Mouse (Mus musculus) cerebellum, adult 11 months (tissue): Measurements from ENCODE around the gene Ctnnd1.

Experiments used
- DNase-seq: peaks from one replicate; pipeline ENCODE4 v3.0.0; 2022

Gene Ctnnd1

GRCm38 (mm10) chr2:84599270-84599888 lies 51.2 kb downstream of the Ctnnd1 start:
- no peak for DNase-seq

DNA sequence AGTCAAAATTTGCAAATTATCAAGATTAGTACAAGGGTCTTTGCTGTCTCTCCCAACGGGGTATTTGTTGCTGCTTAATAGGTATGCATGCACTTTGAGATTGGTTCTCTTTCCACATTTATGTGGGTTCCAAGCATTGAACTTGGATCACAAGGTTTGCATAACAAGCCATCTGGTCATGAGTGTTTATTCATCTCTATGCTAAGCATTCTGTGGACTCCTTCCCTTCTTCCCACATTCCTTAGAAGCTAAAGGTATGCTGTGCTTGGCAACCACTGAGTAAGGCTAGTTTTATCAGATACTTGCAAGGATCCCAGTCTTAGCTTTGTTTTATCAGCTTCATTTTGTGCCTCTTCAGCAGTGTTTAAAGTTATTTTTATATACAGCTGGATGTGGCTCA lies 53.4 kb downstream of the Ctnnd1 start:
- DNase-seq = no peak

GRCm38 (mm10) chr2:84592801-84593200 lies 57.8 kb downstream of the Ctnnd1 start:
- no peak for DNase-seq

GRCm38 (mm10) chr2:84585700-84586099 lies 64.9 kb downstream of the Ctnnd1 start:
- DNase-seq = no peak

DNA sequence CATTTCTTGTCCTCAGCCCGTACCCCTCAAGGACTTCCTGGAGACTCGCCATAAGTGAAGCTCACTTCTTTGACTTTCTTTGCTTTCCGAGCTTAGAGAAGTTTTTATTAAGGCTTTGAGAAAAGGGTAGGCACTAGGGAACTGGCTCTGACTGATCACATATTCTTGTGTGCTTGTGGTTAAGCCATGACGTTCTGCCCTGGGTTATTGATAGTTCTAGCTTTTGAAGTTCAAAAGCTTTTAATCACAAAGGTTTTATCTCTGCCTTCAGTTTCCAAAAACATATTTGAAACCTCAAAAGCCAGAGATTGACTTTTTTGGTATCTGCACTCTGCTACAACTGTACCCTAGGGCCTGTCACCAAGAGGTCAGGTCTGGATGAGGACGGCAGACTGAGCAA lies 68.3 kb downstream of the Ctnnd1 start:
- DNase-seq = no peak

GRCm38 (mm10) chr2:84581208-84581607 lies 69.4 kb downstream of the Ctnnd1 start:
- no peak for DNase-seq

GRCm38 (mm10) chr2:84579311-84579710 lies 71.3 kb downstream of the Ctnnd1 start:
- no peak for DNase-seq

- DNase-seq = no peak
These were observed 76.4 kb downstream of the Ctnnd1 start for GRCm38 (mm10) chr2:84574130-84574529.

DNA sequence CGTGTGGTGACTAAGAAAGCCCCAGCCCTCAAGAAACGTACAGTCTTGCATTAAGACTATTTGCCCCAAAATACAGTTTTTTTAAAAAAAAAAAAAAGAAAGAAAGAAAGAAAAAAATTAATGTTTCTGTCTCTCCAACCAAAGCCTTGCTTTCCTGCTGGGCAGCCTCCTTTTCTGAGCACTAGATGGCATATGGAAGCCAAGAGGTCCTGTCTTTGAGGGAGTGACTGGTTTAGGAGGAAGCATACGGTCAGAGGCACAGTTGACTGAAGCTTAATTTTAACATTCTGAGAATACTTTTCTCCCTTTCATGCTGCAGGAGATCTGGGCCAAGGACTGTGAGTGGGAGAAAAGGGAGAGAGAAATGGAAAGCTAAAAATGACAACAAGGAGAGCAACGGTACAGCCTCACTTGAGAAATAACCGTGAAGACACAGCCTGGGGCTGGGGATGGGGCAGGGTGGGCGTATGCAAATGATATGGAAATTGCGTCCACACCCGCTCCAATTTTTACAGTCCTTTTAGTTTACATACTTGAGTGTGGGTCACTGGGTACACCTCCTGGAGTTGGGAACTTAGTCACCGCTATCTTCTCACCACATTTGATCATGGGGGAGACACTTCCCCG lies 93.6 kb downstream of the Ctnnd1 start:
- no peak for DNase-seq

DNA sequence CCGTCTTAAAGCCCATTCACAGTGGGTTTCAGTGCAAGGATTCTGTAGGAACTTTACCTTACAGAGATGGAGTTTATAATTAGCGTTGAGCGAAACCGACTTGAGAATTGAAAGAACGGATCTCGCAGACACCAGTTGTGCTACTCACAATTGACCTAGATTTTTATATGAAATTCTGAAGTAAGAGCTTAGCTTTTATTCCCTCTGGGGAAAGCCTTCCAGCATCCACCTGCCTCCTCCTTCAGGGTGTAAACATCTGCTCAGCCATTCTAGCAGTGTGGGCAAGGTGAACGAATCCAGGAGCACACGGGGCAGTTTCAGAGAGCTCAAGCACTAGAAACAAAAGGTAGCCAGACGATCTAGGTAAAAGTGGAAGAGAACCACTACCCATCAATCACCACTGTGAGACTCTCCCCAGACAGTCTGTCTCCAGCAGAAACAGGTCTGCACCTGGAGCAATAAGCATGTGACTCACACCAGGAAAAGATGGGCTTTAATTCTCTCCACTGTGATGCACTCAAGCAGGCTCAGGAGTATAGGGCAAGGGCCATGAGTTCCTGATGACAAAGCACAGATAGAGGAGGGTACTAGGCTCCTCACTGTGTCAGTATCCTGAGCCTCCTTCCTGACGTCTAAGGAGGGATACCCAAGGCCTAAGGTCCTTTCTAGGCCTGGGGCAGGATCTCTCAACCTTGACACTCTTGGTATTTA lies 99.0 kb downstream of the Ctnnd1 start:
- no peak for DNase-seq
